Mouse (Mus musculus): ENCODE results near the gene Immp1l.

- TF ChIP-seq CTCF (conservative IDR thresholded peaks at IDR 0.05; ENCODE audit: low read length), result no peak
- TF ChIP-seq NANOG (IDR thresholded peaks at IDR 0.05; ENCODE audit: borderline replicate concordance, low read length), result no peak
- TF ChIP-seq POU5F1 (IDR thresholded peaks at IDR 0.05; ENCODE audit: borderline replicate concordance, low read length), result no peak
Observed at GRCm38 (mm10) chr2:105910611-105911010, 6.2 kb downstream of the Immp1l start.
